Mouse (Mus musculus) small intestine, adult 2 months (tissue): Measurements from ENCODE around the gene Zfp687.

ENCODE experiments used
- CTCF ChIP-seq: fragments of 200-500 bp; IDR thresholded peaks from 2 replicates; pipeline ENCODE4 v1.5.1; 2012; ENCODE audit warnings: low read depth, mild to moderate bottlenecking, control low read depth, inconsistent platforms, low read length, moderate library complexity, mixed read lengths; ENCODE audit not compliant: insufficient replicate concordance, insufficient read length; ENCODE audit errors: extremely low read depth
- POLR2A ChIP-seq: fragments of 200-500 bp; IDR thresholded peaks from 2 replicates; pipeline ENCODE4 v1.6.1; 2012; ENCODE audit warnings: low read depth, mild to moderate bottlenecking, control low read depth, inconsistent platforms, low read length, moderate library complexity

DNA sequence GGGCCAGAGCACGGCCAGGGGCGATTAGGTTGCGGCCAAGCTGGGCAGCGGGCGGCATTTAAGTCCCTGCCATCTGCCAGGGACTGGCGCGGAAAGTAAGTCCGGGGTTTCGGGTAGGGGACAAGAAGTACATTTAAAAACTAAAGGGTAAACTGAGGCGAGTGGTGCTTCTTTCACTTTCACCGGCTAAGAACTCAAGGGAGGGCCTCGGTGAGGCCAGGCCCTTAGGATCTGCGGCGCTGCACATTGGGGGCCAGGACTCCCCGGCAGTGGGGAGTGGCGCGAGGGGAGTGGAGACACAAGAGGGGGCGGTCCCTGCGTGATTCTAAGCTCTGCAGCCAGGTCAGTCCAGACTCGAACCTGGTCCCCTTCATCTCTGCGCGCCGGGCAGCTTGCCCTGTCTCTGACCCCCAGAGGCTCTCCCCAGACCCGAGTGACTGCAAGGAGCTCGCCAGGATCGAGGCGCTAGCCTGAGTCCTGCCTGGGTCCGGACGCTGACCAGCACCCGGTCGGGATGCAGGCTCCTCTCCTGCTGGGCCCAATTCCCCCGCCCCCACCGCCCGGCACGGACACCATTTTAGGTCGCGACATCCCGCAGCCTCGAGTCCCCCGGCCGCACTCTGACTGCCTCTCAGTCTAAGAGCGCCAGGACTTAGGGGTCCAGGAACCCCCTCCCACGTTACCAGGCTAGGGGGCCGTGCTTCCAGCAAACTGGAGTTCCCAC is 658 bp downstream of the Zfp687 start:
- TF ChIP-seq CTCF (no peak), POLR2A (no peak)
